Mouse (Mus musculus): Measurements from ENCODE around the gene Atp7b.

GRCm38 (mm10) chr8:22061126-22061525, 1.0 kb upstream of the Atp7b start:
- TF ChIP-seq GATA1 (IDR thresholded peaks at IDR 0.05; ENCODE audit: borderline replicate concordance, low read length) = no peak
- TF ChIP-seq FLI1 (IDR thresholded peaks at IDR 0.05; ENCODE audit: low read length) = no peak

Measured in megakaryocyte, embryonic 14.5 days (primary cell).